ENCODE assay signal across 8 mouse cellular contexts in genomic region chr15:82255944-82256383, GRCm38 (mm10). TPM values are rescaled to one million over a fixed set of nuclear protein-coding genes. Genes with fewer than 3 reads are reported as not detected.
DNase-seq lines count a peak whose midpoint lies in the region; ATAC-seq lines count a peak whose summit lies in the region.

No protein-coding gene starts in this region.

- H3K4me1 ChIP-seq in kidney, embryonic 14.5 days (ENCODE audit: control insufficient read depth, insufficient read depth, low read length): no peaks in the 10 kb centered on the region
- peaks cover 35% of the 10 kb centered on the region for H3K4me1 ChIP-seq in forebrain, embryonic 13.5 days
- peaks cover 28% of the 10 kb centered on the region for H3K4me1 ChIP-seq in neural tube, embryonic 13.5 days (replicated peaks)

- no peaks in the 10 kb centered on the region for H3K27me3 ChIP-seq in kidney, embryonic 14.5 days (ENCODE audit: control insufficient read depth, insufficient read depth, low read length)
- no peaks in the 10 kb centered on the region for H3K27me3 ChIP-seq in forebrain, embryonic 13.5 days
- H3K27me3 ChIP-seq in neural tube, embryonic 13.5 days: no peaks in the 10 kb centered on the region

- H3K4me3 ChIP-seq in kidney, embryonic 14.5 days (ENCODE audit: low read length): no peak overlapping the region
- peak overlapping the region; percentile 53 for H3K4me3 ChIP-seq in forebrain, embryonic 13.5 days
- H3K4me3 ChIP-seq in neural tube, embryonic 13.5 days: peak overlapping the region; percentile 45

- H3K4me2 ChIP-seq in kidney, embryonic 14.5 days (replicated peaks; ENCODE audit: low read depth, low read length): no peak overlapping the region
- peak overlapping the region; percentile 74 for H3K4me2 ChIP-seq in forebrain, embryonic 13.5 days
- peak overlapping the region; percentile 61 for H3K4me2 ChIP-seq in neural tube, embryonic 13.5 days

- H3K9ac ChIP-seq in kidney, embryonic 14.5 days (ENCODE audit: low read depth, low read length): no peak overlapping the region
- peak overlapping the region; percentile 71 for H3K9ac ChIP-seq in forebrain, embryonic 13.5 days
- H3K9ac ChIP-seq in neural tube, embryonic 13.5 days: peak overlapping the region; percentile 67

- ATAC-seq in kidney, embryonic 14.5 days (ENCODE audit: low FRiP score, low TSS enrichment): 0 out of 2 replicates have a peak, but pooled peaks have one; percentile 7
- ATAC-seq in forebrain, embryonic 13.5 days: peak; percentile 95
- peak; percentile 93 for ATAC-seq in neural tube, embryonic 13.5 days (ENCODE audit: low read depth)
- no peak for ATAC-seq in granulocyte monocyte progenitor cell, adult 5-6 weeks (replicated peaks; ENCODE audit: poor library complexity, severe bottlenecking)
- no peak for ATAC-seq in megakaryocyte-erythroid progenitor cell, adult 5-6 weeks (replicated peaks; ENCODE audit: low FRiP score, low TSS enrichment, poor library complexity, severe bottlenecking)

- no peaks in the 10 kb centered on the region for H3K36me3 ChIP-seq in kidney, embryonic 14.5 days (ENCODE audit: control insufficient read depth, insufficient read depth, low read length)
- no peaks in the 10 kb centered on the region for H3K36me3 ChIP-seq in forebrain, embryonic 13.5 days (ENCODE audit: poor library complexity, severe bottlenecking)
- H3K36me3 ChIP-seq in neural tube, embryonic 13.5 days: 0 out of 2 replicates have a peak, but pooled peaks cover 3% of the 10 kb centered on the region

- no peak overlapping the region for H3K27ac ChIP-seq in kidney, embryonic 14.5 days (ENCODE audit: low read depth, low read length)
- H3K27ac ChIP-seq in forebrain, embryonic 13.5 days: peak overlapping the region; percentile 84
- peak overlapping the region; percentile 81 for H3K27ac ChIP-seq in neural tube, embryonic 13.5 days (replicated peaks)

- H3K9me3 ChIP-seq in kidney, embryonic 14.5 days (ENCODE audit: control insufficient read depth, low read length): no peaks in the 10 kb centered on the region; the same call in 1 of the 2 replicates
- H3K9me3 ChIP-seq in forebrain, embryonic 13.5 days (replicated peaks): 0 out of 2 replicates have a peak, but pooled peaks cover 3% of the 10 kb centered on the region
- H3K9me3 ChIP-seq in neural tube, embryonic 13.5 days: no peaks in the 10 kb centered on the region

- 28% methylated on average over 10 of the region's 10 CpGs for WGBS in kidney, embryonic 14.5 days
- 4% methylated on average over 10 of the region's 10 CpGs for WGBS in forebrain, embryonic 13.5 days
- 7% methylated on average over 10 of the region's 10 CpGs for WGBS in neural tube, embryonic 13.5 days

- DNase-seq in kidney, postnatal 4 days: no peak
- peak; percentile 62 to 73 for DNase-seq in layer of hippocampus, postnatal 25 days (ENCODE audit: extremely low spot score in 1 of 2, low spot score in 1 of 2)
- DNase-seq in kidney, adult 18-20 months: no peak

RNA-seq across cellular contexts. Expression of gene 1500009C09Rik, which starts 3.8 kb away (rescaled TPM):
- polyA plus RNA-seq in kidney, embryonic 14.5 days (2014; fragmentation: Nextera tagmentation; extraction: Ambion mirVana): not detected in 2 replicates
- polyA plus RNA-seq in forebrain, embryonic 13.5 days (2015; fragmentation: Nextera tagmentation; extraction: Ambion mirVana): 7.7 and 7.8 TPM in 2 replicates
- 100 to 1,000 TPM in 1 of 2 experiments, 10 to 100 TPM in 1; 98.3 to 111 TPM for total RNA-seq in layer of hippocampus, postnatal 25 days (2021)
- 7.8 and 7.9 TPM in 2 replicates for polyA plus RNA-seq in neural tube, embryonic 13.5 days (2015; fragmentation: Nextera tagmentation; extraction: Ambion mirVana)
- not detected in 2 replicates for total RNA-seq in granulocyte monocyte progenitor cell, adult 5-6 weeks (2014; fragmentation: Nextera tagmentation)
- not detected in 2 replicates for total RNA-seq in granulocyte monocyte progenitor cell, adult 5-6 weeks (2017)
- not detected in 2 replicates for total RNA-seq in megakaryocyte-erythroid progenitor cell, adult 5-6 weeks (2014; fragmentation: Nextera tagmentation)
- not detected in 2 replicates for total RNA-seq in megakaryocyte-erythroid progenitor cell, adult 5-6 weeks (2017)

RNA-seq across cellular contexts. Expression of gene Cenpm, which starts 11.4 kb away (rescaled TPM):
- polyA plus RNA-seq in kidney, embryonic 14.5 days (2014; fragmentation: Nextera tagmentation; extraction: Ambion mirVana): 83.3 and 116 TPM in 2 replicates
- 71.5 and 76.5 TPM in 2 replicates for polyA plus RNA-seq in forebrain, embryonic 13.5 days (2015; fragmentation: Nextera tagmentation; extraction: Ambion mirVana)
- total RNA-seq in layer of hippocampus, postnatal 25 days (2021): 1 to 10 TPM; 2.2 to 2.4 TPM
- 15.2 and 16.5 TPM in 2 replicates for polyA plus RNA-seq in neural tube, embryonic 13.5 days (2015; fragmentation: Nextera tagmentation; extraction: Ambion mirVana)
- 15.1 and 39.8 TPM in 2 replicates for total RNA-seq in granulocyte monocyte progenitor cell, adult 5-6 weeks (2014; fragmentation: Nextera tagmentation)
- total RNA-seq in granulocyte monocyte progenitor cell, adult 5-6 weeks (2017): 21.9 and 22.0 TPM in 2 replicates
- 20.7 and 53.8 TPM in 2 replicates for total RNA-seq in megakaryocyte-erythroid progenitor cell, adult 5-6 weeks (2014; fragmentation: Nextera tagmentation)
- 19.0 and 23.2 TPM in 2 replicates for total RNA-seq in megakaryocyte-erythroid progenitor cell, adult 5-6 weeks (2017)

RNA-seq across cellular contexts. Expression of gene Sept3, which starts 18.7 kb away (rescaled TPM):
- 8.6 and 15.8 TPM in 2 replicates for polyA plus RNA-seq in kidney, embryonic 14.5 days (2014; fragmentation: Nextera tagmentation; extraction: Ambion mirVana)
- polyA plus RNA-seq in forebrain, embryonic 13.5 days (2015; fragmentation: Nextera tagmentation; extraction: Ambion mirVana): 248 and 264 TPM in 2 replicates
- total RNA-seq in layer of hippocampus, postnatal 25 days (2021): 100 to 1,000 TPM; 617 to 679 TPM
- polyA plus RNA-seq in neural tube, embryonic 13.5 days (2015; fragmentation: Nextera tagmentation; extraction: Ambion mirVana): 359 and 361 TPM in 2 replicates
- total RNA-seq in granulocyte monocyte progenitor cell, adult 5-6 weeks (2014; fragmentation: Nextera tagmentation): 0.28 and 1.1 TPM in 2 replicates
- total RNA-seq in granulocyte monocyte progenitor cell, adult 5-6 weeks (2017): 0.13 and 0.67 TPM in 2 replicates
- not detected in 2 replicates for total RNA-seq in megakaryocyte-erythroid progenitor cell, adult 5-6 weeks (2014; fragmentation: Nextera tagmentation)
- 0.27 and 1.4 TPM in 2 replicates for total RNA-seq in megakaryocyte-erythroid progenitor cell, adult 5-6 weeks (2017)

RNA-seq across cellular contexts. Expression of gene Tnfrsf13c, which starts 31.8 kb away (rescaled TPM):
- polyA plus RNA-seq in kidney, embryonic 14.5 days (2014; fragmentation: Nextera tagmentation; extraction: Ambion mirVana): 0.12 and 0.13 TPM in 2 replicates
- 0.15 and 0.22 TPM in 2 replicates for polyA plus RNA-seq in forebrain, embryonic 13.5 days (2015; fragmentation: Nextera tagmentation; extraction: Ambion mirVana)
- total RNA-seq in layer of hippocampus, postnatal 25 days (2021): under 1 TPM in 1 of 2 experiments, not detected in 1; 0.22 TPM
- 0.13 and 0.66 TPM in 2 replicates for polyA plus RNA-seq in neural tube, embryonic 13.5 days (2015; fragmentation: Nextera tagmentation; extraction: Ambion mirVana)
- total RNA-seq in granulocyte monocyte progenitor cell, adult 5-6 weeks (2014; fragmentation: Nextera tagmentation): 0.49 TPM in 1 of 2 replicates, not detected in the other
- total RNA-seq in granulocyte monocyte progenitor cell, adult 5-6 weeks (2017): 0.46 TPM in 1 of 2 replicates, not detected in the other
- total RNA-seq in megakaryocyte-erythroid progenitor cell, adult 5-6 weeks (2014; fragmentation: Nextera tagmentation): 0.49 and 1.2 TPM in 2 replicates
- 0.46 and 0.75 TPM in 2 replicates for total RNA-seq in megakaryocyte-erythroid progenitor cell, adult 5-6 weeks (2017)

RNA-seq across cellular contexts. Expression of gene Wbp2nl, which starts 42.8 kb away (rescaled TPM):
- polyA plus RNA-seq in kidney, embryonic 14.5 days (2014; fragmentation: Nextera tagmentation; extraction: Ambion mirVana): 0.23 and 0.65 TPM in 2 replicates
- polyA plus RNA-seq in forebrain, embryonic 13.5 days (2015; fragmentation: Nextera tagmentation; extraction: Ambion mirVana): not detected in 2 replicates
- total RNA-seq in layer of hippocampus, postnatal 25 days (2021): not detected
- not detected in 2 replicates for polyA plus RNA-seq in neural tube, embryonic 13.5 days (2015; fragmentation: Nextera tagmentation; extraction: Ambion mirVana)
- total RNA-seq in granulocyte monocyte progenitor cell, adult 5-6 weeks (2014; fragmentation: Nextera tagmentation): 0.52 TPM in 1 of 2 replicates, not detected in the other
- not detected in 2 replicates for total RNA-seq in granulocyte monocyte progenitor cell, adult 5-6 weeks (2017)
- total RNA-seq in megakaryocyte-erythroid progenitor cell, adult 5-6 weeks (2014; fragmentation: Nextera tagmentation): 0.77 TPM in 1 of 2 replicates, not detected in the other
- total RNA-seq in megakaryocyte-erythroid progenitor cell, adult 5-6 weeks (2017): not detected in 2 replicates

Comparison
In these comparisons a context has a peak if more than half of its experiments do, and no peak if none do; other contexts are left out.
1. ATAC-seq: peak in kidney, embryonic 14.5 days (single experiment), forebrain, embryonic 13.5 days (single experiment) and neural tube, embryonic 13.5 days (single experiment); none in granulocyte monocyte progenitor cell, adult 5-6 weeks (single experiment) and megakaryocyte-erythroid progenitor cell, adult 5-6 weeks (single experiment).
2. DNase-seq: peak in layer of hippocampus, postnatal 25 days (2 of 2); none in kidney, postnatal 4 days (0 of 2) and kidney, adult 18-20 months (single experiment).
3. RNA of gene 1500009C09Rik, which starts 3.8 kb away (total RNA-seq): 98.3 to 111 TPM in layer of hippocampus, postnatal 25 days; not detected in granulocyte monocyte progenitor cell, adult 5-6 weeks and not detected in megakaryocyte-erythroid progenitor cell, adult 5-6 weeks; every median in the first group is over 10 times any median in the second.
4. RNA of gene Cenpm, which starts 11.4 kb away (total RNA-seq): 19.0 to 53.8 TPM in megakaryocyte-erythroid progenitor cell, adult 5-6 weeks and 15.1 to 39.8 TPM in granulocyte monocyte progenitor cell, adult 5-6 weeks; 2.2 to 2.4 TPM in layer of hippocampus, postnatal 25 days; every median in the first group is over 4 times any median in the second.
5. RNA of gene Sept3, which starts 18.7 kb away (total RNA-seq): 617 to 679 TPM in layer of hippocampus, postnatal 25 days; 0.27 to 1.4 TPM in megakaryocyte-erythroid progenitor cell, adult 5-6 weeks and 0.13 to 1.1 TPM in granulocyte monocyte progenitor cell, adult 5-6 weeks; every median in the first group is over 100 times any median in the second.